Mouse (Mus musculus) liver, embryonic 14.5 days (tissue): Measurements from ENCODE around the gene Gm20721. TPM values are rescaled to one million over a fixed set of nuclear protein-coding genes. Genes with fewer than 3 reads are reported as not detected.

ENCODE experiments used
- ATAC-seq: fragments of 200-750 bp; cut with Nextera tagmentation; 2 replicates; pipeline ENCODE4 v1.8.0; 2017; ENCODE audit warnings: moderate number of reproducible peaks, mild to moderate bottlenecking, moderate library complexity; ENCODE audit not compliant: insufficient read depth
- DNase-seq, 3 experiments: peaks; one replicate each; pipeline ENCODE4 v3.0.0-alpha.2; 2012 to 2013; ENCODE audit warnings: low read depth in 3 of 3, low spot score in 3 of 3
- H3K27ac ChIP-seq: fragments of 300-500 bp; sonication (generic); 2 replicates; pipeline ENCODE4 v1.5.1; 2014; ENCODE audit warnings: moderate library complexity, mild to moderate bottlenecking, control low read depth, inconsistent platforms
- H3K27me3 ChIP-seq: fragments of 300-500 bp; sonication (generic); 2 replicates; pipeline ENCODE4 v1.6.1; 2014; ENCODE audit warnings: mild to moderate bottlenecking, low read length, moderate library complexity; ENCODE audit not compliant: control insufficient read depth, insufficient read depth
- H3K36me3 ChIP-seq: fragments of 300-500 bp; sonication (generic); replicated peaks from 2 replicates; pipeline ENCODE4 v1.6.1; 2014; ENCODE audit warnings: low read depth; ENCODE audit not compliant: control insufficient read depth, insufficient read depth
- H3K4me1 ChIP-seq, 2 experiments: fragments of 200-500 bp in 1 of 2; fragments of 300-500 bp in 1 of 2; sonication (generic) in 1 of 2; replicated peaks; 2 replicates each; pipeline ENCODE4 v1.6.1; 2012 to 2014; ENCODE audit warnings: antibody characterized with exemption in 1 of 2, inconsistent platforms in 1 of 2, low read length in 1 of 2; ENCODE audit not compliant: control insufficient read depth in 2 of 2, insufficient read depth in 2 of 2
- H3K4me2 ChIP-seq: fragments of 300-500 bp; sonication (generic); 2 replicates; pipeline ENCODE4 v1.6.1; 2014; ENCODE audit warnings: low read depth, mild to moderate bottlenecking, control low read depth, moderate library complexity
- H3K4me3 ChIP-seq, 2 experiments: fragments of 200-500 bp in 1 of 2; fragments of 300-500 bp in 1 of 2; sonication (generic) in 1 of 2; 2 replicates each; pipeline ENCODE4 v1.5.1; 2012 to 2014; ENCODE audit warnings: low read depth in 2 of 2, low read length in 2 of 2, mild to moderate bottlenecking in 2 of 2, control low read depth in 1 of 2, inconsistent platforms in 1 of 2, moderate library complexity in 1 of 2; ENCODE audit not compliant: insufficient read depth in 1 of 2
- H3K9ac ChIP-seq: fragments of 300-500 bp; sonication (generic); replicated peaks from 2 replicates; pipeline ENCODE4 v1.6.1; 2014; ENCODE audit warnings: mild to moderate bottlenecking, control low read depth, moderate library complexity
- H3K9me3 ChIP-seq: fragments of 300-500 bp; sonication (generic); 2 replicates; pipeline ENCODE4 v1.6.1; 2016; ENCODE audit warnings: low read length, mixed read lengths; ENCODE audit not compliant: control insufficient read depth
- CTCF ChIP-seq: IDR thresholded peaks from 2 replicates; pipeline ENCODE4 v1.5.1; 2016; ENCODE audit warnings: antibody characterized with exemption, low read depth, control low read depth
- EP300 ChIP-seq: IDR thresholded peaks from 2 replicates; pipeline ENCODE4 v1.6.1; 2016; ENCODE audit warnings: antibody characterized with exemption, low read depth
- WGBS: fragments of 180-500 bp; shearing (Covaris S2); extraction: QIAGEN DNeasy Blood & Tissue Kit; methylation state at CpG from one replicate; pipeline ENCODE4 v1.1.7; 2014; ENCODE audit not compliant: insufficient replicate concordance; 5-methylcytosine and 5-hydroxymethylcytosine counted together
- polyA plus RNA-seq, 2 experiments: library from polyadenylated mRNA; depleted of rRNA in 1 of 2; stranded (reverse) in 1 of 2; unstranded in 1 of 2; fragments of >200 nt; fragmentation: Nextera tagmentation in 1 of 2; extraction: Ambion mirVana in 1 of 2; gene quantifications; 2 replicates each; pipeline versions ENCODE4 v1.2.1 to v1.2.3; 2012 to 2014

The Gm20721 gene
- polyA plus RNA-seq, 2 experiments = 0.74 to 0.88 TPM

- ATAC-seq = no peak
- H3K27ac ChIP-seq = no peak overlapping the region
- no peaks in the 10 kb centered on the region for H3K9me3 ChIP-seq
- no peaks in the 10 kb centered on the region for H3K27me3 ChIP-seq
- TF ChIP-seq CTCF = no peak
- TF ChIP-seq EP300 = no peak
- H3K36me3 ChIP-seq = no peaks in the 10 kb centered on the region
- no peak overlapping the region for H3K4me3 ChIP-seq
- 77% methylated on average over 2 of the region's 2 CpGs for WGBS
- no peak overlapping the region for H3K9ac ChIP-seq
- H3K4me1 ChIP-seq = peaks cover 0 to 6% of the 10 kb centered on the region in 2 experiments; a peak in 2 of 4 replicates
- no peak overlapping the region for H3K4me2 ChIP-seq
- no peak for DNase-seq
Measured at GRCm38 (mm10) chr2:174312661-174313060, 33.9 kb downstream of the Gm20721 start.

GRCm38 (mm10) chr2:174312118-174312647 is 34.3 kb downstream of the Gm20721 start:
- H3K27me3 ChIP-seq = no peaks in the 10 kb centered on the region
- WGBS = 31% methylated on average over 4 of the region's 4 CpGs
- H3K4me3 ChIP-seq = no peak overlapping the region
- no peaks in the 10 kb centered on the region for H3K36me3 ChIP-seq
- H3K9me3 ChIP-seq = no peaks in the 10 kb centered on the region
- no peak for TF ChIP-seq EP300
- TF ChIP-seq CTCF = peak; percentile 71
- ATAC-seq (no peak), DNase-seq (peak in 1 of 3 experiments; percentile 49)
- H3K9ac ChIP-seq = no peak overlapping the region
- H3K27ac ChIP-seq = no peak overlapping the region
- no peak overlapping the region for H3K4me2 ChIP-seq
- peaks cover 0 to 6% of the 10 kb centered on the region in 2 experiments; a peak in 2 of 4 replicates for H3K4me1 ChIP-seq

GRCm38 (mm10) chr2:174311613-174312012 is 34.9 kb downstream of the Gm20721 start:
- H3K4me1 ChIP-seq = peaks cover 0 to 6% of the 10 kb centered on the region in 2 experiments; a peak in 2 of 4 replicates
- WGBS = 79% methylated on average over 1 of the region's 1 CpGs
- H3K4me2 ChIP-seq = no peak overlapping the region
- ATAC-seq = no peak
- no peak for DNase-seq
- no peaks in the 10 kb centered on the region for H3K36me3 ChIP-seq
- no peak overlapping the region for H3K27ac ChIP-seq
- H3K9me3 ChIP-seq = no peaks in the 10 kb centered on the region
- no peak overlapping the region for H3K9ac ChIP-seq
- TF ChIP-seq CTCF (no peak), EP300 (no peak)
- no peaks in the 10 kb centered on the region for H3K27me3 ChIP-seq
- no peak overlapping the region for H3K4me3 ChIP-seq

GRCm38 (mm10) chr2:174310913-174311514 is 35.5 kb downstream of the Gm20721 start:
- peak; percentile 31; the same call in 1 of the 2 replicates for ATAC-seq

GRCm38 (mm10) chr2:174307903-174308302 is 38.6 kb downstream of the Gm20721 start:
- Histone ChIP-seq H3K4me1 (peaks cover 0 to 6% of the 10 kb centered on the region in 2 experiments; a peak in 2 of 4 replicates), H3K27ac (no peak overlapping the region), H3K4me3 (no peak overlapping the region), H3K9me3 (no peaks in the 10 kb centered on the region), H3K4me2 (no peak overlapping the region), H3K9ac (no peak overlapping the region), H3K36me3 (no peaks in the 10 kb centered on the region), H3K27me3 (no peaks in the 10 kb centered on the region)
- DNase-seq (no peak), ATAC-seq (no peak)
- peak; percentile 13; the same call in 1 of the 2 replicates for TF ChIP-seq CTCF
- no peak for TF ChIP-seq EP300
- WGBS = 43% methylated on average over 3 of the region's 3 CpGs

More at GRCm38 (mm10) chr2:174310913-174311514, 35.5 kb downstream of the Gm20721 start:
- WGBS = 16% methylated on average over 7 of the region's 7 CpGs
- no peaks in the 10 kb centered on the region for H3K9me3 ChIP-seq
- H3K4me2 ChIP-seq = no peak overlapping the region
- no peak overlapping the region for H3K4me3 ChIP-seq
- peaks cover 0 to 6% of the 10 kb centered on the region in 2 experiments; a peak in 2 of 4 replicates for H3K4me1 ChIP-seq
- no peak overlapping the region for H3K27ac ChIP-seq
- H3K9ac ChIP-seq = no peak overlapping the region
- DNase-seq = no peak
- H3K36me3 ChIP-seq = no peaks in the 10 kb centered on the region
- H3K27me3 ChIP-seq = no peaks in the 10 kb centered on the region
- TF ChIP-seq EP300 (no peak), CTCF (peak; percentile 64)
